Mouse (Mus musculus) CH12.LX (cell line): Measurements from ENCODE around the gene Ano9.

Experiments used
- CTCF ChIP-seq, 2 experiments: IDR thresholded peaks in 1 of 2; conservative IDR thresholded peaks in 1 of 2; 2 replicates each; pipeline ENCODE4 v1.5.1; 2011 to 2012; ENCODE audit warnings: low read depth in 2 of 2, low read length in 2 of 2, improper control_type of control experiment in 1 of 2, inconsistent platforms in 1 of 2, mild to moderate bottlenecking in 1 of 2, moderate library complexity in 1 of 2
- JUN ChIP-seq: IDR thresholded peaks from 2 replicates; pipeline ENCODE4 v1.6.1; 2011; ENCODE audit warnings: low read depth, mild to moderate bottlenecking, low read length, improper control_type of control experiment, moderate library complexity; ENCODE audit not compliant: insufficient read depth

DNA sequence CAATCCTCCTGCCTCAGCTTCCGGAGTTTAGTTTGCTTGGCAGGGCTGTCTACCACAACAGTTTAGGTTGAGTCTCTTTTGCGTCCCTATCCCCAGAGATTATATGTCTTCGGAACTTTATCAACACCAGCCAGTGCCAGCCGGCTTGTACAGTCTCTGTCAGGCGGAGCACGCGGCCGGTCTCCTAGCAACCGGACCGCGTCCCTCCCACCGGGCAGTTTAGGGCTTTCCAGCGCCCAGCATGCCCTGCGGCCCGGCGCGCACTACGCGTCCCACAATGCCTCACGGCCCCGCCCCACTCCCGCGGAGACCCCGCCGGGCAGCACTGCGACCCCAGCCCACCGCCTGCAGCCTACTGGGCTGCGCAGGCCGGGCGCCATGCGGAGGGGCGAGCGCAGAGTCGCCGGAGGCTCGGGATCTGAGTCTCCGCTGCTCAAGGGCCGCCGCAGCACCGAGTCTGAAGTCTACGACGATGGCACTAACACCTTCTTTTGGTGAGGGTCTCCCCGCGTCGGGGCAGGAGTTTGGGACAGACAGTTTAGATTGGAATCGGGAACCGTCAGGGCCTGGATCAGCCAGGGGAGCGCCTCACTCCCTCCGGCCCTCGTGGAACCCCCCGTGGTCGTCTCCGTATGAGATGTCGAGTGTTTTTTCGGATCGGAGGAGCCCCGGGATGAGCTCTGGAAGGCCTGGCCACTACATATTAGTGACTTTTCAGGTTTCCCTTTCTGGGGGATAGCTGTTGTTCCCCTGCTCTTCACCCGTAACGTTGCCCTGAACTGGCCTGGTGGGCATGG, 13.6 kb upstream of the Ano9 start:
- TF ChIP-seq CTCF (conservative IDR thresholded peaks at IDR 0.05 in 1 of 2, IDR thresholded peaks at IDR 0.05 in 1 of 2; ENCODE audit: low read depth in 2 of 2, low read length in 2 of 2): no peak
- TF ChIP-seq JUN: no peak
